Mouse (Mus musculus): Measurements from ENCODE around the gene Chka. TPM values are rescaled to one million over a fixed set of nuclear protein-coding genes. Genes with fewer than 3 reads are reported as not detected.

Gene Chka
- total RNA-seq, 2 experiments from 2014 or later, result 88.7 to 104 TPM

DNA sequence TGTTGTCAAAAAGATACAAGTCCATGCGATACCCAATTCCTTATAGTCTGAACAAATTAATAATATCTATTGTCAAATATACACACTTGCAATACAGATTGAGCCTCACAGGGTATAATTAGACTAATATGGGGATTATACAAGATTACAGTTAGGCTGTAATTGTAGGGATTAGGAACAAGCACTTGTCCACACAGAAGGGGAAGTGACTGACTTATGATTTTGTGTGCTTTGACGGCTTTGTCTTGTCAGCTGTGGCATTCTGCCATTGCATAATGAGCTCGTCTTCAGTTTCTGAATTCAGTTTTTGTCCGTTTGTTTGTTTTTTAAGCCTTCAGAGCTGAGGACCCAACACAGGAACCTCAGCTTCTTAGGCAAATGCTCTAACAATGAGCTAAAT lies 30.6 kb downstream of the Chka start:
- DNase-seq, result no peak
- intact Hi-C loops (cut with DNase I), result no loop called here

DNA sequence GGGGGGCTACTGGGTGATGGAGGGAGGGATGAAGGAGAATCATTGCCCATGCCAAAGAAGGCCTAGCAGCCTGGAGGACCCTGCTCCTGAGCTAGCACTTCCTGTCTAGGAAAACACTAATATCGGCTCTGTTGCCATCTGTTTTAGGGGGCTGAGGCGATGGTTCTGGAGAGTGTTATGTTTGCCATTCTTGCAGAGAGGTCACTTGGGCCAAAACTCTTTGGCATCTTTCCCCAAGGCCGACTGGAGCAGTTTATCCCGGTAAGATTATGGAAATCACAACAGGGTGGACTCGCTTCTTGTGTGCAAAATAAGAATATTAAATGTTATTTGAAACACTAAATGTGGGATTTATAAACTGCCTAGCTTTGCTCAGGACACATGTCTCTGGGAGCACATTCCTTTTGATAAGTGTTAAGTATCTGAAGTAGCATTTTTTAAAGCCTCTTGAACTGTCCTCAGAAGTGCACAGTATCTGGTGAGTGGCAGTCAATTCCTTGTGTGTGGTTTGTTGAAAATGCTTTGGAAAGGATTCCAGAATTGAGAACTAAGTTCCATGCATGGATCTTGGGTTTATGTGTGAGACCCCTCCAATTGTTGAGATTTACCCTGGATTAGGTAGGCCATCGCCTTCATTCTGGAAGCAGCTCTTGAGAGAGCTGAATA lies 32.9 kb downstream of the Chka start:
- intact Hi-C loops (cut with DNase I), result no loop called here
- DNase-seq, result no peak

DNA sequence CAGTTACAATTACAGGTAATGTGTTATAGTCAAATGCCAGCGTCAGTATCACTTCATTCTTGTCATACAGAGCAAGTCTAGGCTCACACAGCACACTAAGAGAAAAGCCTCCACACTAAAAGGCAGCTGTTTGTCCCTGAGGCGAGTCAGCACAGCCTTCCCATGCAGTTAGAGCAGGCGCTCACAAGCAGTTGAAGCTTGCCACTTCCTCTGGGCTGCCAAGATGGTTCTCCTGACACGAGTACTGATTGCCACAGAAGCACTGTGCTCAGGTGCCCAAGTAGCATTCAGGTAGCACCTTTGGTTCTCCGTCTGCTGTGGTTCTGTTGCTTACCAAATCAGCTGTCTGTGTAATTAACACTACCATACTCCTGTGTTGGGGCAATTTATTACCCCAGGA lies 37.5 kb downstream of the Chka start:
- intact Hi-C loops (cut with DNase I), result no loop called here
- DNase-seq, result no peak

DNA sequence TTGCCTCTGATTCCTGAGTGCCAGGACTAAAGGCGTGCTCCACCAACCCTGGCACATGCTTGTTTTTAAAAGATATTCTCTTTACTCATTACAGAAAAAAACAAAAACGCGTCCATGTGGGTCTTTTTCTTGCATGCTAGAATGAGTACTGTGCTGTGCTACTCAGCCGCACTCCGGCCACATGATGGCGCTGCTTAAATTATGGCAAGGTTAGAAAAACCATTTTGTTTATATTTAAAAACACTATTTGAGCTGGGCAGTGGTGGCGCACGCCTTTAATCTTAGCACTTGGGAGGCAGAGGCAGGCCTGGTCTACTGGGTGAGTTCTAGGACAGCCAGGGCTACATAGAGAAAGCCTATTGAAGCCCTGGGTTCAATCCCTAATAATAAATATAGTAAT lies 38.6 kb downstream of the Chka start:
- intact Hi-C loops (cut with DNase I), result no loop called here
- DNase-seq, result no peak

DNA sequence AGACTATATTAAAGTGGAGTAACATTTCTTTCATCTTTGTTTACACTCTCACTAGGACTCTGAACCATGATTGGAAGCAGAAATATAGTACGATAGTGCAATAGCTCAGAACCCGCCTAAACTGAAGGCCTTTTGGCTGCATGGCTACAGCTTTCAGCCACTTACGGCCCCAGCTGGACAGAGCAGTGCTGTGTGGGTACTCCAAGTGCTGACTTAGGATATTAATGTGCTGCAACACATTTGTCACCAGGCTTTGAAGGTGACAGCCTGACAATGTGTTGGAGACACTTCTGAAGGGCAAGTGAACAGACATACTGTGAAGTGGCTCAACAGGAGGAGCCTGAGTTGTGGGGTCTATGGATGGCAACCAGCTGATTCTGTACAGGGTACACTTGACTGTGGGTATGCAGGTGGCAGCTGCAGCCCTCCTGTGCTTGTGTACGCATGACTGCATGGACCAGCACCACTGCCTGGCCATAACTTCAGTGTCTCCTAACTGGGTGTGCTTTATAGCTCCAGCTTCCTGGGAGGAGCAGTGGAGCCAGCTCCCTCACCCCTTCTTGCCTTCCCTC lies 42.1 kb downstream of the Chka start:
- intact Hi-C loops (cut with DNase I), result no loop called here
- DNase-seq, result no peak

DNA sequence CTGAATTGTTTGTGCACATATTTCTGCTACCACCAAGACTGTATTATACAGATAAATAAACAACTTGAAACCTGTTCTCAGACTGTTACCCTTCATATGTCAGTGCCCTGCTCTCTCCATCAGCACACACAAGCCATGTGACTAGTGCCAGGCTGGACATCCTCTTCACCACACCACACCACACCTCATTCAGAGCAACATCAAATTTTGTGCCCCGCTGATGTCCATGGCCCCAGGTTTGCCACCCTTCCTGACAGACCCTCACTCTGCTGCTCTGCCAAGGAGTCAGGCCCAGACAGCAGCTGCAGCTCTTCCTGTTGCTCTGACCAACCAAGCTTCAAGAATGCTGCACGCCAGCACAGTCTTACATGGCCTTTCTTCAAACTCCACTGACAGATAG lies 42.7 kb downstream of the Chka start:
- DNase-seq, result no peak
- intact Hi-C loops (cut with DNase I), result no loop called here

DNA sequence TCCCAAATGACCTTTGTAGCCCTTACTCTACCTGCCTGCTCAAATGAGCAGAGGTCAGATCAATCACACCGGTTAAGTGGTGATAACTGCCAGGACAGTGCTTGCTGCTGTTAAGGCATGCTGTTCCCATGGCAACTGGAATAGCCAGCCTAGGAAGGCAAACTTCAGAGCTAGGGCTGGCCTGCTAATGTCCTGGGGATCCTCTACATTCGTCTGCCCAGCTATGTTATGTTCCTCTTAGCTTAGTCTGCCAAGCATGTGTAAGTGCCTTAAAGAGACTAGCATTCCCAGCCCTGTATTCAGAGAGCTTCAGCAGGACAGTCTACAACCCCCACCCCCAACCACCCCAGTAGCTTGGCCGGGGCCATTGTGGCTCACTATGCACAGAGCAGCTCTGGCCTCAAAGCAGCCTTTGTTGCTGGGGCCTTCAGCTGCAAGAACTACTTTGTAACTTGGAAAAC lies 43.6 kb downstream of the Chka start:
- intact Hi-C loops (cut with DNase I), result no loop called here
- peak; percentile 50 for DNase-seq

DNA sequence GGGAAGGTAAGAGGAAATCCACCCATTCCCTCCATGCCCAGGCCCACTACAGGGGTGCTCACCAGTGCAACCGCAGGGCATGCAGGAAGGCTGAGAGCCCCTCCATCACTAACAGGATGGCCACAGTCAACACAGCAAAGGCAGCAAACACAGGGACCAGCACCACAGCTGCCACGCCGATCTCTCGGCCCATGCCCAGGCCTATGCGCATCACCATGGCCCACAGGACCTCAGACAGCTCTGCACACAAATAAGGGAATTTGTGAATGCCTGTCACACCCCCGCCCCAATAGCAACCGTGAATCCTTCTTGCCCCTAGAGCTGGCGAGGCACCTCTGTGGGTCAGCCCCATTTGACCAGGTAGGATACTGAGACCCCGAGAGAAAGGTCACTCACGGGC lies 44.6 kb downstream of the Chka start:
- intact Hi-C loops (cut with DNase I), result no loop called here

DNA sequence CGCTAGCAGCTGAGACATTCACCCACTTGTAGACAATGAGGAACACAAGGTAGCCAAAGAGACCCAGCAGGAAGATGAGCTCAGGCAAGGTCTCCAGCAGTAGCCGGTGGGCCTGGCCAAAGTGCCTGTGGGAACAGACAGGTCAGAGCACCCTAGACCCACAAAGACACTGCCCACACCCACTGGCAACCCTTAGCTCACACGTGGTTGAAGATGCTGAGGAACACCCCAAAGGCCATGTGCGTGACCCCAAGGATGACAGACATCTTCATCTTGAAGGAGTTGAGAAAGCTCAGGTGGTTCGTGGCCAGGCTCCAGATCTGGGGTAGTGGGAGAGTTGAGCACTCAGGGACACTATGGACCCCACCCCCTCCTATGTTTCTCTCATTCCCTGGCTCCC lies 46.0 kb downstream of the Chka start:
- intact Hi-C loops (cut with DNase I), result no loop called here
- DNase-seq, result no peak

More for the DNA sequence above, 44.6 kb downstream of the Chka start:
- no peak for DNase-seq

DNA sequence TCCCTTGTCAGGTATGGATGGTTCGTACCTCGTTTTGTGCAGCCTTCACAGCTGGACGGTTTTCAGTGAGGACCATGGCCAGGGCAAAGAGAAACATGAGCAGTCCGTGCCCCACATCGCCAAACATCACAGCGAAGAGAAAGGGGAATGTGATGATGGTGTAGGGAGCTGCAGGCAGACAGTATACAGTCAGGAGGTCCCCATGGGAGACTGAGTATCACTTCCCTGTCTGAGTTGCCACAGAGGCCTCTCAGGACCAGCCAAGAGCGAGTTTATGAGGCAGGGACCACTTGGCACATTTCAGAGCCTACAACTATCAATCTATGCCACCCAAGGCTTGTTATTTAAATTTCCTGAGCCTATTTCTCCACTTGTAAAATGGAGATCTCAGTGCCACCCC lies 47.4 kb downstream of the Chka start:
- DNase-seq, result no peak
- intact Hi-C loops (cut with DNase I), result no loop called here

DNA sequence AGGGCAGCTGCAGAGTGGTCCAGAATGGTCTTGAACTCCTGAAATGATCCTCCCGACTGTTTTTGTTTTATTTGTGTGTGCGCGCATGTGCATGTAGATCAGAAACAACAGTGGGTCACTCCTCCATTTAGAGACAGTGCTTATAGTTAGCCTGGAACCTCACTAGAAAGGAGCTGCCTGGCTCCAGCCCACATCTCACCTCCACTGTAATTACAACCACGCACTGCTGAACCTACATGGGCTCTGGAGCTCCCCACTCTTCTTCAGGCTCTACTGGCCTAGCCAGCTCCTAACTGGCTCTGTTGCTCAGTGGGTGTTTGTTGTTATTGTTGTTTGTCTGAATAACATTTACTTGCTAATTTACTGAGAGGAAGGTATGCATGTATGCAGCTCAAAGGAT lies 48.0 kb downstream of the Chka start:
- no peak for DNase-seq
- intact Hi-C loops (cut with DNase I), result no loop called here

DNA sequence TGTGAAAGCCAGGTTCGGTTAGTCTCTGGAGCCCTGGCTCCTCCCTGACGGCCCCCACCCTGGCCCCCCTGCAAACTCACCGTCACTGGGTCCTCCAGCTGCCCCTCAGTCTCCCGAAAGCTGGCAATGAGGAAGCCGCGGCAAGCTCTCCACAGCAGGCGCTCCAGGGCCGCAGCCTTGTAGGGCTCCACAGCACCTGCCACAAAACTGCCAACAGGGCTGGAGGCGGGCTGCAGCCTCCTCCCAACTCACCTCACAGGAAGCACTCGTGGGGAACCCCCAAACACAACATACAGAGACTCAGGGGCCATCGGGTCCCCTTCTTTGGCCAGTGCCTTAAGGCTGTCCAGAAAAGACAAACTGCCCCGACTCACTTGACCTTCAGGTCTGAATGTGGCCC lies 51.4 kb downstream of the Chka start:
- intact Hi-C loops (cut with DNase I), result no loop called here
- no peak for DNase-seq

DNA sequence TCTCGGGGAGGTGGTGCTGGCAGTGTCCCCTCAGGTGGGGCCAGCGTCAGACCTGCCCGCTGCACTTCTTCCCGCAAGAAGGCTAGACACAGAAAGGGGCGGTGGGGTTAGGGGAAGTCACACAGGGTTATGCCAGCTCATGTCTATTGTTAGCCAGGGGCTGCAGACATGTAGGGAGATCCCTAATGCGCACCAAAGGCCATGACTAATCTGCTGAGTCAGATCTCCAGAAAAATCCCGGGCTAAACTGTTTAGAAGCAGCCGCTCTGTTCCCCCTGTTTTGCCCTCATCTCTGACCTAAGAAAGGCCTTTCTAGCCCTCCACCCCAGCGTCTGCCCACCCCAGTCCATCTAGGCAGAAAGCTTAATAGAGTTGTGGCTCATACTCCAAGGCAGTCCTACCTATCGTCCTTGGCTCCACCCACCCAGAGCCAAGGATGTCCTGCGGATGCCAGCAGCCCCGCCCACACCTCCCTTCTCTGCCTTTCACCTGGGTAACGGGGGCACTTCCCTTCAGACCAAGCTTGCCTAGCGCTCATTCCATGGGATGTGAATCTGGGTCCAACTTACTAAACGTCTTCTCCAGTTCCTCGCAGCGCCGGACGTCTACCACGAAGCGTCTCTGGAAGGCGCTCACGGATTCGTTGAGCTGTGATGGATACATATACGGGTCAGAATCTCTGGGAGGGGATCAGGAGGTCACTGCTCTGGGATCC lies 52.2 kb downstream of the Chka start:
- intact Hi-C loops (cut with DNase I), result no loop called here
- no peak for DNase-seq

DNA sequence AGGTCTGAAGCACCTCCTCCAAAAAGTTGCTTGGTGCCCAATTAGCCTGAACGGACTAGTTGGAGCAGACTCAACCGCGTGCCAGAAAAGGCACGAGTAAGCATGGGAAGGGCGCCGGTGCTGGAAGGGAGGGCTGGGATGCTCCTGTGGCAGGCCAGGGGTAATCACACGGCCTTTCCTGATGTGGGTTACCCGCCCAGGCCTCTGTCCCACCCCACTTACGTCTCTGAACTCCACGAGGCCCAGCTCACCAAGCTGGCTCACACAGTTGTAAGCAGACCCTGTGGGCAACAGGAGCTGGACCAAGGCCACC lies 52.7 kb downstream of the Chka start:
- no peak for DNase-seq
- intact Hi-C loops (cut with DNase I), result no loop called here

DNA sequence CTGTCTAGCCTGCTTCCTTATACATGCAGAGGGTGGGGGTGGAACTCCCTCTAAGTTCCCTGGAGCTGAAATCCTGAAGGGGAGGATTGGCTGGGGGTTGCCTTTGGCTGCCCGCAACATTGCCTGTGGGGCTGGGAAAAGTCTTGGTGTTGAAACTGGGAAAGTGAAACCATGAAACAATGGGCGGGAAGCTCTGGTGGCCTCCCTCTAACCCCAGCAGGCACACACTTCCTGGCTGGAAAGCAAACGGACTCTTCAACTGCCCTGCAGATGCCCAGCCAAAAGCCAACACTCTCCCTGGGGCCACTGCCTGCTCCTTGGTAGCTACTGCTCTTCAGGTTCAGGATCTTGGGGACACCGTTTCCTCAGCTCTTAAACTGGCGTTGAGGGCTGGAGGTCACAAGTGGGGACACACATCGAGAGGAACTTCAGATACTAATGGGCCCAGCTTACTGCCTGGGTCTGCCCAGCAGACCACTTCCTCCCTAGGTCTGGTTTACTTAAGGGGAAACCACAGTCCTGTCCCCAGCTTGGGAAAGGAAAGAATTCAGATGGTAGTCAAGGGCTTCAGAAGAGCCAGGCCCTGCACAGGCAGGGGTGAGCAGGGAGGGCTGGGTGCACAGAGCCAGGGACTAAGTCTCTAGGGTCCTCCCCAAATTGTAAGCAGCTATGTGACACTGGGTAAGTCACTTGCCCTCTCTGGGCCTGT lies 53.8 kb downstream of the Chka start:
- intact Hi-C loops (cut with DNase I), result no loop called here
- DNase-seq, result no peak

DNA sequence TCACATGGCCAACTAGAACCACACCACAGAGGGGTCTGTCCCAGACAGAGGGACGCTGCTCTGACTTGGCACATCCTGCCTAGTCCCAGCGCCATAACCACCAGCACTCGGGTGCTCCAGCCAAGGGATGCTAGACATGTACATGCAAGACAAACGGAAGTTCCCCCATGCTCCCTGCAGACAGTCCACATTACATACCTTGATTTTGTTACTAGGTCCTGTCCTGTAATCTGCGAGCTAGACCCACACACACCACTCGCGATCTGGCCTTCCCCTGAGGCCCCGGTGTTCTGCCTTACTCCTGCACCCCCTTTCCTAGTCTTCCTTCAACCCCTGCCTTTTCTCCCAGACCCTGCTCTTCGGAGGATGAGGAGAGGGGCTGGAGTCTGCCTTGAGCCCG lies 54.8 kb downstream of the Chka start:
- no peak for DNase-seq
- intact Hi-C loops (cut with DNase I), result no loop called here

DNA sequence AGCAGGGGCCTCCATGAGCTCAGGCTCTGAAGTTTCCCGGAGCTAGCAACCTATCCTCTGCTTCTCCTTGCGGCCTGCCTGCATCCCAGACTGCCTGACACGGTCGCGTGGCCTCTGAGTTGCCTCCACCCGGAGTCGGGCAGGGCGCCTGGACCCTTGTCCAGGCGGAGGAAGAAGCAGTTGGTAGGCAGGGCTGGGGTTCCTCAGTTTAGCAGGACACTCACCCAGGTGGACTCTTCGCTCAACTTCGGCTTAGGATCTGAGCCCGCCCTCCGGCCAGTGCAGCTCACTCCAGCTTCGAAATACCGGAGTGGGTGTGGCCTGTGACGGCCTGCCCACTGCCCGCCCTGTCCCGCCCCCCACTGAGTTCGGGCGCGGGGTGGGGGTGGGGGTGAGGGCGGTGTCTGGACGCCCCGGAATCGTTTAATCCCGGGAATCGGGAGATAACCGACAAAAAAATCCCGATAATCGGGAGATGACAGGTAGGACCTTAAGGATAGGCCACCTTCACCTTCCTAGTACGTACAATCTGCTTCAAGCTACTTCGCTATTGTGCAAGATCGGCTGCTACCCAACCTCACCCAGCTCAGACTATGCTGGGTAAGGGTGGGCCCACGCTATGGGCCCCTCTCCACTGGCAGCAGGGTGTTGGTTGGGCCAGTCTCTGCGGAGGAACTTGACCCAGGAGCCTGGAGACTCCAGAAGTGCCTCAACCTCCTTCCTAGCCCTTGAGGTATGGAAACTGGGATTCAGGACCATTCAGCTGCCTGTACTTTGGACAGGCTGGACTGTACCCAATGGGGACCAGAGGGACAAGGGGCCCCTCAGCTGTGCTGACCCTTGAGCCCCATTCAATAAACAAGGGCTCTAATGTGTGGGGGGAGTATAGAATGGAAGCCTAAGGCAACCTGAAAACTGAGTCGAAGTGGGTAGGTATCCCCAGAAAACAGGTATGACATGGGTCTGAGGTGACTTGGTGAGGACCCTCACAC lies 55.5 kb downstream of the Chka start, which contains the start of gene Tcirg1:
TSS of gene Tcirg1 (minus strand) at position 339 of the 992 bp plus-strand sequence.
- peak; percentile 57 for DNase-seq
- intact Hi-C loops (cut with DNase I), result no loop called here

DNA sequence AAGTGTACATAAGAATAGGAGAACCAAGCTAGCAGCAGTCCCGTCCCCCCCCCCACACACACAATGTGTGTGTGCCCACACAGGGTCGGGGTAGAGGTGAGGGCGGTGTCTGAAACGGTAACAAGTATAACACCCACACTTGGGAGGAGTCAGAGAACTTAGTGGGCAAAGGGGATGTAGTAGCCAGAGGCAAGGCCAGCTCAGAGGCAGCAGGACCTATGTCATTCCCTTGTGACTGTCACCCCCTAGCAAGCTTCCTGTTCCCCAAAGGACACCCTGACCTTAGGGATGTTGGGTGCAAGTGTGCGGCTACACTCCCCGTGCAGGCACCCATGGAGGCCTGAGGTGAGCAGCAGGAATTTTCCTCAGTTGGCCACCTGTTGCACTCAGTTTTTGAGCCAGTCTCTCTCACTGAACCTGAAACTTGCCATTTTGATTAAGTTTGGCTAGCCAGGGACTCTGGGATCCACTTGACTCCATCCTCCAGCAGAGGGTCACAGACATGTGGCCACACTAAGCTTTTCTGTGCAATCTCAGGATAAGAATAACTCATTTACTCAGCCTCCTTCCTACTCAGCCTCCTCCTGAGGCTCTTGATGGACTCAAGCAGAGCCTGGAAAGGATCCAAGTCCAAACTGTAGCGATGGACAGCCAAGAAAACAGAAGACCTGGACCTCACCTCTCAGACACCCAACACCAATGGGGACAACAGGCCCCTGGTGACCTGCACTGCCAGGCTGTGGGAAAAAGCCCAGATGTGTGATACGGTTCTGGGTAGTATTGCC lies 56.5 kb downstream of the Chka start:
- no peak for DNase-seq
- intact Hi-C loops (cut with DNase I), result no loop called here

DNA sequence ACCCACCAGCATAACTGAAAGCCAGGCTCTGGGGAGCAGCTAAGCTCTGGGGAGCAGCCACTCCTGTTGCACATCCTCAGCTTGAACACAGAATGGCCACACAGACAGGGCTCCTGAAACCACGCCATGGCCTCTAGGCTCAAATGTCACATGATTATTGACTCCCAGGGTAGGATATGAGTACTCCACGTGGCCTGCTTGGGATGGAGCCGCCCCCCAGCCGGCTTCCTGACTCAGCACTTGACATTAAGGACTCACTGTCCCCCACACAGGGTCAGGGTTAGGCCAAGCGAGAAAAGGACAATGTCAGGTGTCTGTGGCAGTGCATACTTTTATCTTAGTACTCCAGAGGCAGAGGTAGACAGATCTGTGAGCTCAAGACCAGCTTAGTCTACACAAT lies 58.6 kb downstream of the Chka start:
- intact Hi-C loops (cut with DNase I), result no loop called here
- DNase-seq, result no peak

Data from left cerebral cortex, postnatal 4 days (tissue).